Mouse (Mus musculus) heart, postnatal 0 days (tissue): Measurements from ENCODE around the gene Dop1b. TPM values are rescaled to one million over a fixed set of nuclear protein-coding genes. Genes with fewer than 3 reads are reported as not detected.

Source experiments
- ATAC-seq: fragments of 200-750 bp; cut with Nextera tagmentation; 2 replicates; pipeline ENCODE4 v1.8.0; 2017; ENCODE audit warnings: low read depth, moderate number of reproducible peaks, moderate library complexity; ENCODE audit not compliant: insufficient read depth
- DNase-seq: peaks from one replicate; pipeline ENCODE4 v3.0.0-alpha.2; 2016; ENCODE audit warnings: low spot score
- H3K27ac ChIP-seq: fragments of 300-500 bp; sonication (generic); 2 replicates; pipeline ENCODE4 v1.5.1; 2014; ENCODE audit warnings: low read depth, mild to moderate bottlenecking
- H3K27me3 ChIP-seq: fragments of 300-500 bp; sonication (generic); 2 replicates; pipeline ENCODE4 v1.6.1; 2014; ENCODE audit warnings: low read length, mixed read lengths; ENCODE audit not compliant: control insufficient read depth, insufficient read depth
- H3K36me3 ChIP-seq: fragments of 300-500 bp; sonication (generic); replicated peaks from 2 replicates; pipeline ENCODE4 v1.6.1; 2014; ENCODE audit warnings: low read length, mixed read lengths; ENCODE audit not compliant: control insufficient read depth, insufficient read depth
- H3K4me1 ChIP-seq: fragments of 300-500 bp; sonication (generic); 2 replicates; pipeline ENCODE4 v1.6.1; 2014; ENCODE audit warnings: antibody characterized with exemption; ENCODE audit not compliant: control insufficient read depth, insufficient read depth
- H3K4me2 ChIP-seq: fragments of 300-500 bp; sonication (generic); 2 replicates; pipeline ENCODE4 v1.6.1; 2014; ENCODE audit warnings: low read depth, mild to moderate bottlenecking, low read length, moderate library complexity
- H3K4me3 ChIP-seq: fragments of 300-500 bp; sonication (generic); 2 replicates; pipeline ENCODE4 v1.5.1; 2014; ENCODE audit warnings: low read depth, low read length
- H3K9ac ChIP-seq: fragments of 300-500 bp; sonication (generic); replicated peaks from 2 replicates; pipeline ENCODE4 v1.6.1; 2014; ENCODE audit warnings: low read depth, low read length, mixed read lengths
- H3K9me3 ChIP-seq: fragments of 300-500 bp; sonication (generic); replicated peaks from 2 replicates; pipeline ENCODE4 v1.6.1; 2016; ENCODE audit warnings: low read length; ENCODE audit not compliant: control insufficient read depth
- CTCF ChIP-seq: IDR thresholded peaks from 2 replicates; pipeline ENCODE4 v1.5.1; 2016; ENCODE audit warnings: antibody characterized with exemption, control low read depth, low read depth
- EP300 ChIP-seq: IDR thresholded peaks from 2 replicates; pipeline ENCODE4 v1.6.1; 2016; ENCODE audit warnings: antibody characterized with exemption, low read depth
- WGBS: fragments of 180-500 bp; shearing (Covaris S2); extraction: QIAGEN DNeasy Blood & Tissue Kit; methylation state at CpG from one replicate; pipeline ENCODE4 v1.1.7; 2014; 5-methylcytosine and 5-hydroxymethylcytosine counted together
- polyA plus RNA-seq: library from polyadenylated mRNA; unstranded; fragments of >200 nt; fragmentation: Nextera tagmentation; extraction: Ambion mirVana; gene quantifications from 2 replicates; pipeline ENCODE4 v1.2.1, GENCODE M21; 2015
- total RNA-seq: library from RNA; depleted of rRNA; stranded (reverse); fragments of >200 nt; gene quantifications from 2 replicates; pipeline ENCODE4 v1.2.3, GENCODE M21; 2014; ENCODE audit warnings: low replicate concordance

Dop1b gene
- total and polyA plus RNA-seq, 2 experiments from 2014 or later, result 6.0 to 13.2 TPM

DNA sequence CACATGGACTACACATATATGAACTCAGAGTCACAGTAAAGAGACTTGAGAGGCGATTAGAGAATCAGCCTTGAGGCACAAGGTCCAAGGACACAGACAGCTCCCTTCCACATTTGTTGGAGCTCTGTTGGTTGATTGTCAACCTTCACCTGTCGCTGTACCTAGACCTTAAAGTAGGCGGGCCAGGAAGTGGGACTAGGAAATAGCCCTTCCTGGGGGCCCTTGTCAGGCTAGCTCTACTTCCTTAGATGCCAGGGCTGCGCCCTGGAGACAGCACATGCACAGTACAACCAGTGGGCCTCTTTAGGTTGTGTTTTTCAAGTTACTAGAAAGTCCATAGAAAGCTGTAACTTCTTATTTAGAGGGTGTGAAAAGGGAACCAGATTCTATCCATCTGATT, 67.8 kb downstream of the Dop1b start:
- Histone ChIP-seq H3K27ac (no peak overlapping the region), H3K9ac (no peak overlapping the region), H3K36me3 (peaks cover 24% of the 10 kb centered on the region), H3K9me3 (peaks cover 7% of the 10 kb centered on the region), H3K4me1 (no peaks in the 10 kb centered on the region), H3K27me3 (no peaks in the 10 kb centered on the region), H3K4me2 (no peak overlapping the region), H3K4me3 (no peak overlapping the region)
- DNase-seq, result no peak
- 76% methylated on average over 4 of the region's 4 CpGs for WGBS
- ATAC-seq, result no peak
- TF ChIP-seq CTCF, result no peak
- TF ChIP-seq EP300, result no peak

DNA sequence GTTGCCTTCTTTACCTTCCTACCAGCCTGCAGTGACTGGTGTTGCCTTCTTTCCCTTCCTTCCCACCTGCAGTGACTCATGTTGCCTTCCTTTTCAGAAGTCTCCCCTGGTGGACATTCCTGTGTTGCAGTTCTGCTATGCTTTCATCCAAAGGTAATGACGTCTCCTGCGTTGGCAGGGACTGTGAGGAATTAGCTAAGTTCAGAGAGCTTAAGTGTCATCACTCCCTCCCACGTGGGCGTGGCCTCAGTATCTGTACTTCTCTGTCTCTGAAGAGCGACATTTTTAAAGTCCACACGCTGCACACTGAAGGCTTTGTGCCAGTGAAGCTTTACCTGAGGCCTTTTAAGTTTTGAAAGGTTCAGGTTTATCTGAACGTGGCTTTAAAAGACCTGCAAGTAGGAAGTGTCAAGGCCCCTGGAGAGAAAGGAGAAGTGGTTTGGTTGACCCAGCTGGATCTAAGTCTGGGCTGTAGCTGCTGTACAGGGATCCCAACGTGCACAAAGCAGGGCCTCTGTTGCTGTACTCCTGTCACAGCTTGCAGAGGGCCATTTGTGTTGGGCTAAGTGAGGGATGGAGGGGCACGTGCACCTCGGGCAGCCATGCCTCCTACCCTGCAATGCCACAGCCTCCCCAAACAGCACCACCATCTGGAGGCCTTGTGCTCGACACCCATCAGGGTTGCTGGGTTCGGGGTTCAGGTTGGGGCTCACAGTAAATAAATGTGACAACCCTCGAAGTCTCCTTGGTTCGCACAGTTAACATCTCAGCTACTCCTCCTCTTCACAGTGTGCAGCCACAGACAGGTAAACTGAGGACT, 69.2 kb downstream of the Dop1b start:
- H3K27ac ChIP-seq, result no peak overlapping the region
- H3K4me1 ChIP-seq, result no peaks in the 10 kb centered on the region
- 49% methylated on average over 14 of the region's 14 CpGs for WGBS
- no peak overlapping the region for H3K4me3 ChIP-seq
- H3K9ac ChIP-seq, result no peak overlapping the region
- no peaks in the 10 kb centered on the region for H3K27me3 ChIP-seq
- H3K36me3 ChIP-seq, result peaks cover 24% of the 10 kb centered on the region
- no peak overlapping the region for H3K4me2 ChIP-seq
- TF ChIP-seq EP300 (no peak), CTCF (no peak)
- peak; percentile 14 for DNase-seq
- H3K9me3 ChIP-seq, result peaks cover 7% of the 10 kb centered on the region
- ATAC-seq, result no peak; the same call in 1 of the 2 replicates

DNA sequence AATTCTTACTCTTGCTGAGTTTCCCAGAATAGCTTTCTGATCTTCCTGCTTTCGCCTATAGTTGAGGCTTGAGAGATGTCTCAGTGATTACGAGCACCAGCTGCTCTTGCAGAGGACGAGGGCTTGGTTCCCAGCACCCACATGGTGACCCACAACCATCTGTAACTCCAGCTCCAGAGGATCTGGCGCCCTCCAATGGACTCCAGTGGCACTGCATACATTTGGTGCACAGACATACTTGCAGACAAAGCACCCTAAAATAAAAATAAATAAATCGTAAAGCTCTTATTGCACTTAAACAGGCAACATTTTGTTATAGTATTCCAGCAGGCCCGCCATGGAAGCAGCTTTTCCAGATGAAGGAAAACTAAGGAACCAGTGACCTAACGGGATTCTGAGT, 72.5 kb downstream of the Dop1b start:
- no peak overlapping the region for H3K27ac ChIP-seq
- TF ChIP-seq EP300 (no peak), CTCF (no peak)
- H3K4me1 ChIP-seq, result no peaks in the 10 kb centered on the region
- no peak overlapping the region for H3K4me3 ChIP-seq
- 90% methylated on average over 7 of the region's 7 CpGs for WGBS
- H3K36me3 ChIP-seq, result peaks cover 19% of the 10 kb centered on the region
- H3K9me3 ChIP-seq, result peaks cover 7% of the 10 kb centered on the region
- no peaks in the 10 kb centered on the region for H3K27me3 ChIP-seq
- ATAC-seq (no peak), DNase-seq (no peak)
- no peak overlapping the region for H3K4me2 ChIP-seq
- H3K9ac ChIP-seq, result no peak overlapping the region

DNA sequence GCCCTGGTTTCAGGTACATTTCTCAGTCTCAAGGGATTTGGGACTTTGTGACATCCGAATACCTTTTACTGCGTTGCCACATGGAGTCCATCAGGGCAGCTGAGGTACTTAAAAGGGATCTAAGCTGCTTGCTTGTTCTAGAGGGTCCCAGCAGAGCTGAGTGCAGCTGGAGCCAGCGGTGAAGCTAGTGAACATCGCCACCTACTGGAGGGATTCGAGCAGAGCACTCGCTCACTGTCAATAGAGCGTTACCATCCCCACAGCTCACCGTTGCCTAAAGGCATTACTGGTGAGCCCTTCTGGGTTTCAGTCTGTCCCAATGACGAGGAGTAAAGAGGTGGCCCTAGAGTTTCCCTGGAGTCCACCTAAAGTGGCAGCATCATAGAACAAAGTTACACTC, 74.1 kb downstream of the Dop1b start:
- WGBS, result 10% methylated on average over 9 of the region's 9 CpGs
- Histone ChIP-seq H3K4me2 (no peak overlapping the region), H3K27ac (no peak overlapping the region), H3K9me3 (peaks cover 7% of the 10 kb centered on the region), H3K27me3 (no peaks in the 10 kb centered on the region), H3K9ac (no peak overlapping the region), H3K4me1 (no peaks in the 10 kb centered on the region), H3K4me3 (no peak overlapping the region), H3K36me3 (peaks cover 14% of the 10 kb centered on the region; the same call in 1 of the 2 replicates)
- no peak for TF ChIP-seq EP300
- peak; percentile 91 for TF ChIP-seq CTCF
- ATAC-seq (peak; percentile 82), DNase-seq (peak; percentile 36)

DNA sequence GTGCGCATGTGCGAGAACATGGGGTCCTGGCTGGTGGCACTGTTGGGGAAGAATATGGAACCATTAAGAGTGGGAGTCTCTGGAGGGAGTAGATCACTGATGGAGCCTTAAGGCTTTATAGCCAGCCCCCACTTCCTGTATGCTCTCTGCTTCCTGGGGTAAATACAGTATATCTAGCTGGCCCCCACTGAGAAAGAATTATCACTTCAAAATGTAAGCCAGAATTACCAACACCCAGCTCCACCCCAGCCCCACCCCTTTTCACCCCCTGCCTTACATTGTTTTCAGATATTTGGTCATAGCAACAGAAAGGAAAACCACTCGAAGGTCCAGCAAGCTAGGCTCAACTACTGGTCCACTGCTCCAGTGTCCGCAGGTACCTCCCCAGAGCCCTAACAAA, 76.7 kb downstream of the Dop1b start:
- Histone ChIP-seq H3K4me1 (no peaks in the 10 kb centered on the region), H3K4me3 (no peak overlapping the region), H3K9ac (no peak overlapping the region), H3K36me3 (peaks cover 7% of the 10 kb centered on the region; the same call in 1 of the 2 replicates), H3K27ac (no peak overlapping the region), H3K9me3 (peaks cover 7% of the 10 kb centered on the region), H3K27me3 (no peaks in the 10 kb centered on the region), H3K4me2 (no peak overlapping the region)
- no peak for ATAC-seq
- WGBS, result 72% methylated on average over 4 of the region's 4 CpGs
- DNase-seq, result no peak
- no peak for TF ChIP-seq CTCF
- TF ChIP-seq EP300, result no peak
